In the genomic region with DNA sequence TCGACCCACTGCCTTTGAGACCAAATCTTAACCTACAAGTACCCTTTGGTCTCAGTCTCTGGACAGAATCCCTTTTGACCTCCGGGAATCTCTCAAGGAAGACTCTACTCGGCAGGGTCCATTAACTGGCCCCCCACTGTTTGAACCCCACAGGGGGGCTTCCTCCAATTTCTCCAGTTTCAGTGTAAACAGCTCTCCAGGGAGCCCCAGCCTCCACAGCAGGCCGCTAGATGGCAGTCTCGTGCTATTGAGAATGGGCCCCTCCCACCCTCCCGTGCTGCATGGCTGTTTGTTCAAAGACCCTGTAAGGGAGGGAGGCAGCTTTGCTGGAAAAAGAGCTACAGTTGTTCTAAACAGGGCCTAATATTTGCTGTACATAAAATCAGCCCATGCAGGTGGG, we compare ENCODE assay signal across 8 mouse cellular contexts. TPM values are rescaled to one million over a fixed set of nuclear protein-coding genes. Genes with fewer than 3 reads are reported as not detected.
DNase-seq lines count a peak whose midpoint lies in the region; ATAC-seq and TF ChIP-seq lines count a peak whose summit lies in the region.

No protein-coding gene starts in this region.

- no peak overlapping the region for H3K4me2 ChIP-seq in intestine, embryonic 16.5 days (ENCODE audit: low read depth, low read length)
- H3K4me2 ChIP-seq in limb, embryonic 15.5 days = no peak overlapping the region
- H3K4me2 ChIP-seq in midbrain, postnatal 0 days (ENCODE audit: low read depth, low read length, poor library complexity, severe bottlenecking) = no peak overlapping the region
- peak overlapping the region; percentile 18 for H3K4me2 ChIP-seq in stomach, embryonic 14.5 days (replicated peaks; ENCODE audit: low read depth, low read length)

- H3K27ac ChIP-seq in intestine, embryonic 16.5 days (ENCODE audit: low read length) = peak overlapping the region; percentile 69
- H3K27ac ChIP-seq in limb, embryonic 15.5 days = peak overlapping the region; percentile 92
- no peak overlapping the region for H3K27ac ChIP-seq in midbrain, postnatal 0 days (ENCODE audit: low read depth, low read length)
- H3K27ac ChIP-seq in stomach, embryonic 14.5 days (ENCODE audit: low read length) = peak overlapping the region; percentile 96

- H3K27me3 ChIP-seq in intestine, embryonic 16.5 days (replicated peaks; ENCODE audit: control insufficient read depth, insufficient read depth, low read length) = no peaks in the 10 kb centered on the region
- H3K27me3 ChIP-seq in limb, embryonic 15.5 days = no peaks in the 10 kb centered on the region
- no peaks in the 10 kb centered on the region for H3K27me3 ChIP-seq in midbrain, postnatal 0 days (ENCODE audit: insufficient read depth, low read length)
- H3K27me3 ChIP-seq in stomach, embryonic 14.5 days (ENCODE audit: control insufficient read depth, insufficient read depth, low read length) = no peaks in the 10 kb centered on the region

- ATAC-seq in cerebellum, adult (ENCODE audit: insufficient number of reproducible peaks, low FRiP score, low TSS enrichment) = no peak
- ATAC-seq in frontal cortex, adult (ENCODE audit: low TSS enrichment) = 0 out of 2 replicates have a peak, but pooled peaks have one; percentile 66
- ATAC-seq in intestine, embryonic 16.5 days = 0 out of 2 replicates have a peak, but pooled peaks have one; percentile 29
- ATAC-seq in limb, embryonic 15.5 days (ENCODE audit: insufficient number of reproducible peaks, low FRiP score, low TSS enrichment, low read depth) = peak; percentile 55; the same call in 1 of the 2 replicates
- no peak for ATAC-seq in midbrain, postnatal 0 days (ENCODE audit: low FRiP score)
- peak; percentile 50 for ATAC-seq in stomach, embryonic 14.5 days (ENCODE audit: insufficient number of reproducible peaks, insufficient read depth, low FRiP score, low read depth)

- peak overlapping the region; percentile 62 for H3K9ac ChIP-seq in intestine, embryonic 16.5 days (ENCODE audit: low read depth, low read length)
- H3K9ac ChIP-seq in limb, embryonic 15.5 days = no peak overlapping the region
- H3K9ac ChIP-seq in midbrain, postnatal 0 days (replicated peaks; ENCODE audit: low read length, poor library complexity, severe bottlenecking) = no peak overlapping the region
- peak overlapping the region; percentile 30; the same call in 1 of the 2 replicates for H3K9ac ChIP-seq in stomach, embryonic 14.5 days (replicated peaks; ENCODE audit: low read depth, low read length)

- peaks cover 64% of the 10 kb centered on the region for H3K4me1 ChIP-seq in intestine, embryonic 16.5 days (ENCODE audit: control insufficient read depth, insufficient read depth, low read length)
- H3K4me1 ChIP-seq in limb, embryonic 15.5 days = peaks cover 86% of the 10 kb centered on the region
- peaks cover 8% of the 10 kb centered on the region; the same call in 1 of the 2 replicates for H3K4me1 ChIP-seq in midbrain, postnatal 0 days (ENCODE audit: insufficient read depth, low read length)
- H3K4me1 ChIP-seq in stomach, embryonic 14.5 days (ENCODE audit: control insufficient read depth, insufficient read depth, low read length) = peaks cover 60% of the 10 kb centered on the region

- WGBS in intestine, embryonic 16.5 days = 10% methylated on average over 6 of the region's 6 CpGs
- WGBS in limb, embryonic 15.5 days = 3% methylated on average over 6 of the region's 6 CpGs
- 11% methylated on average over 6 of the region's 6 CpGs for WGBS in midbrain, postnatal 0 days
- 6% methylated on average over 6 of the region's 6 CpGs for WGBS in stomach, embryonic 14.5 days

- DNase-seq in cerebellum, adult 11 months = peak; percentile 52
- DNase-seq in cerebellum, adult 9-10 months = peak; percentile 67
- peak; percentile 80 for DNase-seq in midbrain, postnatal 0 days (ENCODE audit: low spot score)

- H3K36me3 ChIP-seq in intestine, embryonic 16.5 days (ENCODE audit: control insufficient read depth, insufficient read depth, low read length) = no peaks in the 10 kb centered on the region
- no peaks in the 10 kb centered on the region for H3K36me3 ChIP-seq in limb, embryonic 15.5 days
- H3K36me3 ChIP-seq in midbrain, postnatal 0 days (ENCODE audit: insufficient read depth, low read length) = peaks cover 8% of the 10 kb centered on the region; the same call in 1 of the 2 replicates
- H3K36me3 ChIP-seq in stomach, embryonic 14.5 days (ENCODE audit: control insufficient read depth, insufficient read depth, low read length) = peaks cover 4% of the 10 kb centered on the region; the same call in 1 of the 2 replicates

- H3K9me3 ChIP-seq in intestine, embryonic 16.5 days (ENCODE audit: control insufficient read depth, low read length) = no peaks in the 10 kb centered on the region
- no peaks in the 10 kb centered on the region for H3K9me3 ChIP-seq in limb, embryonic 15.5 days
- no peaks in the 10 kb centered on the region for H3K9me3 ChIP-seq in midbrain, postnatal 0 days (ENCODE audit: low read length)
- H3K9me3 ChIP-seq in stomach, embryonic 14.5 days (ENCODE audit: control insufficient read depth, low read depth, low read length) = no peaks in the 10 kb centered on the region

- H3K4me3 ChIP-seq in intestine, embryonic 16.5 days (ENCODE audit: low read length) = no peak overlapping the region
- no peak overlapping the region for H3K4me3 ChIP-seq in limb, embryonic 15.5 days
- H3K4me3 ChIP-seq in midbrain, postnatal 0 days (ENCODE audit: low read depth, low read length) = no peak overlapping the region
- H3K4me3 ChIP-seq in stomach, embryonic 14.5 days (ENCODE audit: low read depth, low read length) = no peak overlapping the region

- peak; percentile 78 for TF ChIP-seq CTCF in midbrain, postnatal 0 days (IDR thresholded peaks at IDR 0.05)

RNA-seq across cellular contexts. Expression of a gene that starts 5.4 kb away (rescaled TPM):
- 50.3 and 58.1 TPM in 2 replicates for polyA plus RNA-seq in intestine, embryonic 16.5 days (2015; fragmentation: Nextera tagmentation; extraction: Ambion mirVana)
- 28.8 and 30.5 TPM in 2 replicates for polyA plus RNA-seq in limb, embryonic 15.5 days (2015; fragmentation: Nextera tagmentation; extraction: Ambion mirVana)
- 56.3 and 60.8 TPM in 2 replicates for total RNA-seq in midbrain, postnatal 0 days (2014; rRNA removed)
- polyA plus RNA-seq in midbrain, postnatal 0 days (2015; fragmentation: Nextera tagmentation; extraction: Ambion mirVana) = 24.6 and 30.1 TPM in 2 replicates
- 32.6 and 35.6 TPM in 2 replicates for polyA plus RNA-seq in stomach, embryonic 14.5 days (2014; fragmentation: Nextera tagmentation; extraction: Ambion mirVana)

RNA-seq across cellular contexts. Expression of a gene that starts 39.2 kb away (rescaled TPM):
- polyA plus RNA-seq in intestine, embryonic 16.5 days (2015; fragmentation: Nextera tagmentation; extraction: Ambion mirVana) = 2.1 and 3.2 TPM in 2 replicates
- polyA plus RNA-seq in limb, embryonic 15.5 days (2015; fragmentation: Nextera tagmentation; extraction: Ambion mirVana) = 154 and 517 TPM in 2 replicates
- total RNA-seq in midbrain, postnatal 0 days (2014; rRNA removed) = 1.3 and 1.5 TPM in 2 replicates
- polyA plus RNA-seq in midbrain, postnatal 0 days (2015; fragmentation: Nextera tagmentation; extraction: Ambion mirVana) = 2.0 and 3.1 TPM in 2 replicates
- polyA plus RNA-seq in stomach, embryonic 14.5 days (2014; fragmentation: Nextera tagmentation; extraction: Ambion mirVana) = 2.2 and 2.6 TPM in 2 replicates

Comparison
In these comparisons a context has a peak if more than half of its experiments do, and no peak if none do; other contexts are left out.
1. ATAC-seq: peak in frontal cortex, adult (single experiment), intestine, embryonic 16.5 days (single experiment), limb, embryonic 15.5 days (single experiment) and stomach, embryonic 14.5 days (single experiment); none in cerebellum, adult (single experiment) and midbrain, postnatal 0 days (single experiment).
2. H3K9ac ChIP-seq: peak in intestine, embryonic 16.5 days (single experiment) and stomach, embryonic 14.5 days (single experiment); none in limb, embryonic 15.5 days (single experiment) and midbrain, postnatal 0 days (single experiment).
3. RNA of a gene that starts 39.2 kb away (polyA plus RNA-seq): 154 to 517 TPM in limb, embryonic 15.5 days; 2.0 to 3.1 TPM in midbrain, postnatal 0 days, 2.2 to 2.6 TPM in stomach, embryonic 14.5 days and 2.1 to 3.2 TPM in intestine, embryonic 16.5 days; every median in the first group is over 10 times any median in the second.
4. Peak in every context shown above with its lines, with median percentiles within 50 percentile points of each other: DNase-seq.